Mouse (Mus musculus): ENCODE measurements at regions not wholly inside any gene's neighbourhood (a gene's known extent, or its start where the extent isn't known, plus 50 kb on each side); places are given as distances from the start of the nearest gene placed in this dataset.

GRCm38 (mm10) chr8:88049091-88049490, 69.5 kb upstream of the Cnep1r1 start:
- no peak for TF ChIP-seq CTCF (IDR thresholded peaks at IDR 0.05; ENCODE audit: low read depth, low read length)
- no peak for TF ChIP-seq POLR2A (IDR thresholded peaks at IDR 0.05; ENCODE audit: extremely low read depth, insufficient read depth, low read length)

Measured in liver, adult 2 months (tissue).